10 mouse cellular contexts compared by ENCODE assay signal in the genomic region with DNA sequence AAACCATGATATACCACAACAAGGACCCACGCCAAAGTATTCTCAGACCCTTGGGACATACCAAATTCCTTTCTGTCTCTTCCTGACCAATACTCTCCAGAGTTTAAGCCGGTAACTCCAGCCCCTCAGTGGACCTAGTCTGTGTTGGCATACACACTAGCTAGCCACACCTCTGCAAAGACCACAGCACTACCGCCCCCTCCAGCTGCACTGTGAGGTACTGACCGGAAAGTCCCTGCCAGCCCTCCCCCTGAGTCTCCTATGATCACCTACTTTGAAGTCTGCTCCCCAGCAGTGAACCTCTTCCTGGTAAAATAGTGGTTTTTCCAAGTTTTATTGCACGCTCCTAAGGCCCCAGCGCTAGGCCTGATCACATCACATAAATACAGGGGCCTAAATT. TPM values are rescaled to one million over a fixed set of nuclear protein-coding genes. Genes with fewer than 3 reads are reported as not detected.
DNase-seq lines count a peak whose midpoint lies in the region; ATAC-seq lines count a peak whose summit lies in the region.
"Had no signal": no experiment of that assay in that cellular context is flagged by ENCODE, and none has a peak within 500 bp of the region (broad histone marks: within the 10 kb centered on the region; RNA-seq: fewer than 3 reads in every experiment).

No protein-coding gene starts in this region.

- intact Hi-C loops in left cerebral cortex, postnatal 4 days (cut with DNase I), result no loop called here
- intact Hi-C loops in left cerebral cortex, postnatal 14 days (cut with DNase I), result no loop called here

- H3K4me1 ChIP-seq in forebrain, embryonic 12.5 days, result peaks cover 15% of the 10 kb centered on the region
- H3K4me1 ChIP-seq in kidney, embryonic 14.5 days (ENCODE audit: control insufficient read depth, insufficient read depth, low read length), result no peaks in the 10 kb centered on the region
- peaks cover 8% of the 10 kb centered on the region for H3K4me1 ChIP-seq in midbrain, embryonic 15.5 days

- DNase-seq in left cerebral cortex, postnatal 4 days, result peak; percentile 1
- no peak for DNase-seq in left cerebral cortex, adult 9 months (ENCODE audit: low spot score in 2 of 2)
- DNase-seq in cerebellum, adult 11-12 months, result no peak
- DNase-seq in left cerebral cortex, postnatal 14 days (ENCODE audit: low spot score in 2 of 2), result no peak
- DNase-seq in thymus, postnatal 4 days, result no peak

- no peak overlapping the region for H3K4me3 ChIP-seq in forebrain, embryonic 12.5 days (replicated peaks)
- 0 out of 2 replicates have a peak overlapping the region, but pooled peaks have one; percentile 48 for H3K4me3 ChIP-seq in kidney, embryonic 14.5 days (ENCODE audit: low read length)
- peak overlapping the region; percentile 53 for H3K4me3 ChIP-seq in midbrain, embryonic 15.5 days
- H3K4me3 ChIP-seq: erythroblast, embryonic 14.5 days had no signal

- WGBS in forebrain, embryonic 12.5 days, result 46% methylated on average over 6 of the region's 6 CpGs
- 58% methylated on average over 6 of the region's 6 CpGs for WGBS in kidney, embryonic 14.5 days
- 44% methylated on average over 6 of the region's 6 CpGs for WGBS in midbrain, embryonic 15.5 days

- no peak for ATAC-seq in forebrain, embryonic 12.5 days (ENCODE audit: low FRiP score)
- no peak for ATAC-seq in kidney, embryonic 14.5 days (ENCODE audit: low FRiP score, low TSS enrichment)
- no peak for ATAC-seq in midbrain, embryonic 15.5 days (replicated peaks)

- no peaks in the 10 kb centered on the region for H3K36me3 ChIP-seq in forebrain, embryonic 12.5 days (replicated peaks)
- no peaks in the 10 kb centered on the region for H3K36me3 ChIP-seq in kidney, embryonic 14.5 days (ENCODE audit: control insufficient read depth, insufficient read depth, low read length)
- H3K36me3 ChIP-seq in midbrain, embryonic 15.5 days (replicated peaks), result no peaks in the 10 kb centered on the region

- no peak overlapping the region for H3K9ac ChIP-seq in forebrain, embryonic 12.5 days
- no peak overlapping the region for H3K9ac ChIP-seq in kidney, embryonic 14.5 days (ENCODE audit: low read depth, low read length)
- no peak overlapping the region for H3K9ac ChIP-seq in midbrain, embryonic 15.5 days

- peak overlapping the region; percentile 71 for H3K4me2 ChIP-seq in forebrain, embryonic 12.5 days
- peak overlapping the region; percentile 73; the same call in 1 of the 2 replicates for H3K4me2 ChIP-seq in kidney, embryonic 14.5 days (replicated peaks; ENCODE audit: low read depth, low read length)
- H3K4me2 ChIP-seq in midbrain, embryonic 15.5 days, result peak overlapping the region; percentile 82

- no peak overlapping the region for H3K27ac ChIP-seq in forebrain, embryonic 12.5 days
- no peak overlapping the region for H3K27ac ChIP-seq in kidney, embryonic 14.5 days (ENCODE audit: low read depth, low read length)
- H3K27ac ChIP-seq in midbrain, embryonic 15.5 days, result no peak overlapping the region
- H3K27ac ChIP-seq: macrophage had no signal

- H3K9me3 ChIP-seq in forebrain, embryonic 12.5 days, result no peaks in the 10 kb centered on the region
- no peaks in the 10 kb centered on the region for H3K9me3 ChIP-seq in kidney, embryonic 14.5 days (ENCODE audit: control insufficient read depth, low read length)
- no peaks in the 10 kb centered on the region for H3K9me3 ChIP-seq in midbrain, embryonic 15.5 days

- peaks cover 84% of the 10 kb centered on the region for H3K27me3 ChIP-seq in forebrain, embryonic 12.5 days
- H3K27me3 ChIP-seq in kidney, embryonic 14.5 days (ENCODE audit: control insufficient read depth, insufficient read depth, low read length), result peaks cover 9% of the 10 kb centered on the region; the same call in 1 of the 2 replicates
- peaks cover 54% of the 10 kb centered on the region for H3K27me3 ChIP-seq in midbrain, embryonic 15.5 days (replicated peaks)

RNA-seq across cellular contexts. Expression of a gene that starts 2.5 kb away (rescaled TPM):
- total RNA-seq in left cerebral cortex, postnatal 4 days (2021), result 10 to 100 TPM; 63.9 to 70.3 TPM
- 14.3 and 14.8 TPM in 2 replicates for polyA plus RNA-seq in forebrain, embryonic 12.5 days (2016; fragmentation: Nextera tagmentation; extraction: Ambion mirVana)
- 8.8 and 13.1 TPM in 2 replicates for polyA plus RNA-seq in kidney, embryonic 14.5 days (2014; fragmentation: Nextera tagmentation; extraction: Ambion mirVana)
- 29.1 and 29.7 TPM in 2 replicates for polyA plus RNA-seq in midbrain, embryonic 15.5 days (2015; fragmentation: Nextera tagmentation; extraction: Ambion mirVana)
- total RNA-seq in left cerebral cortex, postnatal 14 days (2021), result 10 to 100 TPM; 57.3 to 60.0 TPM
- polyA plus RNA-seq: macrophage had no signal
